Mouse (Mus musculus) spleen, adult 2 months (tissue): Measurements from ENCODE around the gene Acsbg1.

Experiments used
- CTCF ChIP-seq: fragments of 200-500 bp; IDR thresholded peaks from 2 replicates; pipeline ENCODE4 v1.5.1; 2011; ENCODE audit warnings: mild to moderate bottlenecking, inconsistent platforms; ENCODE audit not compliant: insufficient read depth, insufficient read length, insufficient replicate concordance; ENCODE audit errors: extremely low read depth
- POLR2A ChIP-seq: fragments of 200-500 bp; IDR thresholded peaks from 2 replicates; pipeline ENCODE4 v1.6.1; 2011; ENCODE audit warnings: low read depth, low read length, inconsistent platforms

GRCm38 (mm10) chr9:54641548-54641947, 20.1 kb downstream of the Acsbg1 start:
- TF ChIP-seq POLR2A: no peak
- no peak for TF ChIP-seq CTCF
